Mouse (Mus musculus) megakaryocyte, embryonic 14.5 days (primary cell): Measurements from ENCODE around the gene Morn3. TPM values are rescaled to one million over a fixed set of nuclear protein-coding genes. Genes with fewer than 3 reads are reported as not detected.

ENCODE experiments used
- H3K27me3 ChIP-seq: replicated peaks from 2 replicates; pipeline ENCODE3; 2012; ENCODE audit warnings: inconsistent platforms
- H3K36me3 ChIP-seq: replicated peaks from 2 replicates; pipeline ENCODE3; 2012; ENCODE audit warnings: low read length, inconsistent platforms, mixed read lengths
- H3K4me1 ChIP-seq: 2 replicates; pipeline ENCODE4 v1.6.1; 2012; ENCODE audit warnings: inconsistent platforms
- H3K4me3 ChIP-seq: replicated peaks from 2 replicates; pipeline ENCODE3; 2012; ENCODE audit warnings: moderate library complexity, mild to moderate bottlenecking, inconsistent platforms
- H3K9me3 ChIP-seq: 2 replicates; pipeline ENCODE4 v1.6.1; 2012; ENCODE audit warnings: inconsistent platforms
- FLI1 ChIP-seq: IDR thresholded peaks from 2 replicates; pipeline ENCODE4 v1.6.1; 2012; ENCODE audit warnings: low read length, inconsistent platforms, mixed read lengths
- GATA1 ChIP-seq: IDR thresholded peaks from 3 replicates; pipeline ENCODE4 v1.6.1; 2012; ENCODE audit warnings: mixed read lengths, low read length, inconsistent platforms, borderline replicate concordance
- polyA plus RNA-seq: library from polyadenylated mRNA; stranded (reverse); fragments of >175 nt; gene quantifications from 2 replicates; pipeline ENCODE4 v1.2.3, GENCODE M21; 2012; ENCODE audit warnings: low replicate concordance; ENCODE audit not compliant: insufficient read depth

Morn3 gene
- polyA plus RNA-seq, 1 experiment, result not detected

DNA sequence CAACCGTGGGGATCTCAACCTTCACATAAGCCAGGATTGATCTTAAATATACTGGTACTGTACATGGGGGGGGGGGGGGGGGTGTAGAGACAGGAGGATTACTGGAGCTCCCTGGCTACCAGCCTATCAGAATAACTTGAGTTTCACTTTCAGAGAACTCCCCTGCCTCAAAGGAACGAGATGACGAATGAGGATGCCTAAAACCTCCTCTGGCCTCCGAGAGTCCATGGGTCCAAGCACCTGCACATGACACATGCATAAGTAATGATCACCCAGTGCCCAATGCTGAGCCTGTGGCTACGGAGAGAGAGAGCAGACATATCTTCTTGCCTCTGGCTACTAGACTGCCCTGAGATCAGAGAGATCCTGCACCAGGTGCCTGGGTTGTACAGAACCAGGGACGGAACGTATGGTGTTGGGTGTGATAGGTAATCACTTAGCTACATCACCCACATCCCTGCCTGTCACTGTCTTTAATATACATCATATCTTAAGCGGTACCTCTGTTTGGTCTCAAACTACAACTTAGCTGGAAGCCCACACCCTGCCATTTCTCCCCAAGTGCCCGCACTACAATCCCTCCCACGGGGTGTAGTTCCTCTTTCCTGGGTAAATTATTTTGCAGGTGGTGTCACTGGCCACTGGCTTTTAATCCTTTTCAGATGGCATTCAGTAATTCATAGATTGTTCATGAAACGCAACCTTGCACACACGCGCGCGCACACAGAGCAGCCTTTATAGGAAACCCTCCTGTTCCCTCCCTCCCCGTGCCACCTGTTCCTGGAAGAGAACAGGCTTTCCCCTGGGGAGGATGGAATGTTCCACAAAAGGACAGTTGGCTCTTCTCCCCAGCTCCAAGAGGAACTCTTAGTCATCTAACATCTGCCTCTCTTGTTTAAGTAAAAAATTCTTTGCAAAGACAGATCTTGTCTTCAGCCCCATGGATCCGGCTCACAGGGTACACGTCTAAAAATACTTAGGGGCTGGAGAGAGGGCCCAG lies 49.3 kb downstream of the Morn3 start:
- H3K4me1 ChIP-seq, result peaks cover 34% of the 10 kb centered on the region
- TF ChIP-seq GATA1, result no peak
- TF ChIP-seq FLI1, result no peak

DNA sequence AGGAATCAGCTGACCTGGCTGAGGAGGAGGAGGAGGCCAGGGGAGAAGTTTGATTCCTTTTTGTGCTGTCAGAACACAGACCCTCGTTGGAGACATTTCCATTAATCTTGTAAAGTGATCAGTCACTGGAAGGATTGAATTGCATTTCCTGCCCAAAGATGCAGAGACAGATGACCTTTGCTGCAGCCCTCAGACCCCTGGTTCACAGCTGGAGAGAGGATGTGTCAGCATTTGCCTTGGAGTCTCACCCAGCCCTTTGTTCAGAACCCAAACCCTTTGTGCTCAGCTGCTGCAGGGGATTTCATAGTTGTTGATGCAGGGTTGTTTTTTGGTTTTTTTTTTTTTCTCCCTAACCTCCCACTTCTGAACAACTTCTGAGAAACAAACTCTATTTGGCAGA lies 51.9 kb downstream of the Morn3 start:
- no peaks in the 10 kb centered on the region for H3K27me3 ChIP-seq
- peaks cover 43% of the 10 kb centered on the region for H3K4me1 ChIP-seq
- peaks cover 13% of the 10 kb centered on the region for H3K36me3 ChIP-seq
- no peaks in the 10 kb centered on the region for H3K9me3 ChIP-seq
- TF ChIP-seq GATA1, result no peak
- no peak for TF ChIP-seq FLI1
- no peak overlapping the region for H3K4me3 ChIP-seq

More for the DNA sequence above, 49.3 kb downstream of the Morn3 start:
- H3K36me3 ChIP-seq, result peaks cover 13% of the 10 kb centered on the region
- H3K9me3 ChIP-seq, result no peaks in the 10 kb centered on the region
- no peaks in the 10 kb centered on the region for H3K27me3 ChIP-seq
- no peak overlapping the region for H3K4me3 ChIP-seq

DNA sequence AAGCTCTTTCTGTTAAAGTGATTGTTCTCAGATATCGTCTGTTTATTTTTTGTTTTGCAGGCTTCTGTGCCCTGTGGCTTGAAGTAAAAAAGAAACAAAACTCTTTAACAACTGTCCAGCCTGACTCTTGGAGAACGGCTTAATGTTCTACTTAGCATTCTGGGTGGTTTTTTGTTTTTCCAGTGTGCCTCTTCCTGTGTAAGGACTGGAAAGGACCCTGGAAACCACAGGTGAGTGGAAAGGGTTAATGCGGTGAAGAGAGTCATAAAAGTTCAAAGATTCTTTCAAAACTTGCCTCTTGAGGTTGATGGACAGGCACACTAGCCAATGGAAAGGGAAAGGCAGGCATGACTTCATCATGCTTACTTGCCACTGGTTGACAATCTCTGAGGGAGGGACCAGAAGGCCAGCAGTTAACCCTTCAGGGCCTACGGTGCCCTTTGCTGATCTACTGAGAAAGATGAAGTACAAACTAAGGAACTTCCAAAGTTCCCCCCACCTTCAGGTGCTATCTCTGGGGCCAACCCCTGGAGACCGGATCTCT lies 52.4 kb downstream of the Morn3 start:
- H3K27me3 ChIP-seq, result no peaks in the 10 kb centered on the region
- peaks cover 13% of the 10 kb centered on the region for H3K36me3 ChIP-seq
- peak overlapping the region; percentile 86 for H3K4me3 ChIP-seq
- TF ChIP-seq FLI1 (no peak), GATA1 (no peak)
- no peaks in the 10 kb centered on the region for H3K9me3 ChIP-seq
- peaks cover 48% of the 10 kb centered on the region for H3K4me1 ChIP-seq

DNA sequence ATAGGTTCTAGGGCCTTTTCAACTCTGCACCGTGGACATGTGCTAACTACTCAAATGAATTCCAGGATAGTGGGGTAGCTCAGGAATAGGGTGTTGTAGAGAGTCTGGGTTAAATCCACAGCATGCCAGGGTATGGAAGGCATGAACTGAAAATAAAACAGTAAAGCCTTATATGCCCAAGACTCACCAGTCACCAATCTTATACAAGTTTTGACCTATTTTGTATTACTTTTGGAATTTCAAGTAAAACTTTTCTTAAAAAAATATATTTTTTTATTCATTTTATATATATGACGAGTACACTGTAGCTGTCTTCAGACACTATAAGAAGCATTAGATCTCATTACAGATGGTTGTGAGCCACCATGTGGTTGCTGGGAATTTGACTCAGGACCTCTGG lies 53.0 kb downstream of the Morn3 start:
- peaks cover 13% of the 10 kb centered on the region for H3K36me3 ChIP-seq
- TF ChIP-seq FLI1, result no peak
- no peak for TF ChIP-seq GATA1
- H3K4me3 ChIP-seq, result no peak overlapping the region
- H3K27me3 ChIP-seq, result no peaks in the 10 kb centered on the region
- H3K9me3 ChIP-seq, result no peaks in the 10 kb centered on the region
- peaks cover 48% of the 10 kb centered on the region for H3K4me1 ChIP-seq

DNA sequence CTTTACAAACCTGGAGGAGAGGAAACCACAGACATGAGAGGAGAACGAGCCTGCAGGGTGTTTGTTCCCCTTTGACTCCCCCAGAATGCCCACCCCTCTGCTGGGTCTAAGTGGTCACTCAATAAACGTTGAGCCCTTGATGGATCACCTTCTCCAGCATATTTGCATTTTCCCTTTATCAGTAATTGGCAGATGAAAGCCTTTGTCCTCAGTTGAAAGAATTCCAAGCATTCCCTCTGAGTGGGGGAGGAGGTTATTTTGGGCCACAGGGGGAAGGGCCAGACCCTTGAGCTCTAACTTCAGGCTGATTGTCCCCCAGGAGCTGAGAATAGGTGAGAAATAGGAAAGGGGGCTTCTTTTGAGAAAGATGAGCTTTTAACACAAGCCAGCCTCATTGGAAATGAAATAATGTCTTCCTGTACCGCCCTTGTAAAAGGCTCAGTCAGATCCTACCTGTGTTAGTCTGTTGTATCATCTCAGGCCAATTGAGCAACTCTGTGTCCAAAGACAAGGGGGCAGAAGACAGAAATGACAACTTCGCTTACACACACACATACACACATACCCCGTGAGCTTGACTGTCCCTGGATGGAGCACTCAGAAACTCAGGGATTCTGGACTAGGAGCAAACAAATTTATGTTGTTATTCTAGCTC lies 55.3 kb downstream of the Morn3 start:
- H3K4me3 ChIP-seq, result no peak overlapping the region

DNA sequence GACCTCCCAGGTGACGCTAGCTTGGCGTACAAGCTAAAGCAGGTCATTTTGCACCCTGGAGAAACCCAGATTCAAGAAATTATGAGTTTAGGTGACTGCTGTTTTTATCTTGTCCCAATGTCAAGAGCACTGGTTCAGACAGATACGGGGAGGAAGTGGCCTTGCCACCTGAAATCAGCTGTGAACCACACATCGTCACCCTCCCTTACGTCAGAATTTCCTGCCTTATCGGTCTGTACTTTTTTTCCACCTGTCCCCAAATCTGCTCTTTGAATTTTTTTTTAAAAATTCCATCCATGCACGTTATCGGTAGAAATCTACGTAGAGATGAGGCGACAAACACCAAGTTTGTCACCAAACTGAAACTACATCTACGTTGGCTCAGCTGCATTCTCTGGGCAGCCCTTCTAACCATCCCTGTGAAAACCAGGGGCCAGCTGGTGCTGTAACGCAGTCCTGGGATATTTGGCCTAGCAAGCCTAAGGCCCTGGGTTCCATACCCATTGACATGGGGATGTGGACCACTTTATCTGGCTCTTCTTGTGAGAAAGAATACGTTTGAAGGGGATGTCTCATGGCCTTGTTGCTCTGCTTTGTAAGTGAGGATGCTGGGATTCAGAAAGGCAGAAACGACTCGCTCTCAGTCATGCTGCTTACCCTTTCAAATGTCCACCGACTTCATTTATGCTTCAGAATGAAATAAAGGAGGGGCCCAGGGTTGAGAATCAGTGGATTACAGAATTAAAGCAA lies 56.2 kb downstream of the Morn3 start:
- no peaks in the 10 kb centered on the region for H3K9me3 ChIP-seq
- no peak for TF ChIP-seq FLI1
- TF ChIP-seq GATA1, result no peak
- peak overlapping the region; percentile 95 for H3K4me3 ChIP-seq
- H3K27me3 ChIP-seq, result no peaks in the 10 kb centered on the region
- H3K4me1 ChIP-seq, result peaks cover 62% of the 10 kb centered on the region
- H3K36me3 ChIP-seq, result peaks cover 4% of the 10 kb centered on the region

More for the DNA sequence above, 55.3 kb downstream of the Morn3 start:
- peaks cover 7% of the 10 kb centered on the region for H3K36me3 ChIP-seq
- peaks cover 55% of the 10 kb centered on the region for H3K4me1 ChIP-seq
- no peaks in the 10 kb centered on the region for H3K9me3 ChIP-seq
- no peaks in the 10 kb centered on the region for H3K27me3 ChIP-seq
- TF ChIP-seq FLI1, result no peak

DNA sequence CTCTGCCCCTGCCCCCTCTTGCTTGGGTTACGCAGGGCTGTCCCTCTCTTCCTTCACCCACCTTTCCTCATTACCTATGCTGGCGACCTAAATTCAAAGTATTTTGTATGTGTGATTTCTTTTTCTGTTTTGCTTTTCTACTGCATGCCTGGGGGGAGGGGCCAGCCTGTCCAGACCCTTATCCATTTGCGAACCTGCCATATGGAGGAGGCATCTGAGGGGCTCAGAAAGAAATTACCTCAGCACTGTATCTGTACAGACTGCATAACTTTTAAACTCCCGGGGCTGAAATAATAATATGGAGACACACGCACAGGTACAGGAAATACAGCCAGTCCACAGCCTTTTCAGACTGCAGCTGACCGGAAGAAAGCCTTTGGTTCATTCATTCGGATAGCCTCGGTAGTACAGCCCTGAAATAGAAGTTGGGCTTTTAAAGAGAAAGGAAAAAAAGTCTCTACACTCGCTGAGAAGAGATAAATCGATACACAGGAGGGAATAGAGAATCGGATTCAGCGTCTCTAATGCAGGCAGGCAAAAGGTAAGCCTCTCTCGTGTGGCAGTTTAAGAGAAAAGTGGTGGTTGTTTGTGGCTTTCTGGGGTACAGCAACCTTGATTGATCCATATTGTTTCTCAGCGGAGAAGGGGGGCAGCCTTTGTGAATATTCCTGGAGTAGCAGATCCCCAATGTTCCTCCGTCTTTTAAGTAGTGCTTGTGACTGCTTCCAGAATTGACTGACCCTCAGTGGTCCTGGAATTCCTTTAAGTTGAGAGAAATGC lies 57.1 kb downstream of the Morn3 start, which contains the start of gene Kdm2b:
Kdm2b (minus strand) TSS at position 273 of the 780 bp plus-strand sequence.
- Histone ChIP-seq H3K27me3 (no peaks in the 10 kb centered on the region), H3K4me1 (peaks cover 67% of the 10 kb centered on the region), H3K4me3 (peak within 1 kb of the TSS; percentile 95), H3K9me3 (no peaks in the 10 kb centered on the region), H3K36me3 (peaks cover 8% of the 10 kb centered on the region)
- TF ChIP-seq FLI1, result no peak

DNA sequence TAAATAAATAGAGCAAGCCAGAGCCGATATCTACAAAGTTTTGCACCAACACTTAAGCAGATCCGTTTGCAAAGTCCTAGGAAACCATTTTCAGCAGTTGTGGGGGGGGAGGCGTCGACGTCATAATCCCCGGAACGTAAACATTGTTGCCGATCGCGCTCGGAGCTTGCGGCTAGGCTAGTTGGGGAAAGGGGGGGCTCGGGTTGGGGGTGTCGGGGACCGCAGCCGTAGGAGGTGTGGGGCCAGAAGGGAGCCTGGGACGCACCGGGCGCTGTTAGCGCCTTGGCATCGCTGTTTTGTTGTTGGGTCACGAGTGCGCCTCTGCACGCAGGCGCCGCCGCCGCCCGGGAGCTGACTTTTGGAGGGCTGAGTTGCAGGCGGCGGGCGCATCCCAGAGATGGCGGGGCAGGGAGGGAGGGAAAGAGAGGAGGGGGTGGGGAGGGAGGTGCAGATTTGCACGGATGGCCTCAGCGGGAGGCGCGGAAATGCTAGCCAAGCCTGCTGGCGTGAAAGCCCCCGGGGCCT lies 57.8 kb downstream of the Morn3 start:
- H3K9me3 ChIP-seq, result no peaks in the 10 kb centered on the region
- H3K4me3 ChIP-seq, result peak overlapping the region; percentile 95
- H3K27me3 ChIP-seq, result no peaks in the 10 kb centered on the region
- peaks cover 15% of the 10 kb centered on the region for H3K36me3 ChIP-seq
- TF ChIP-seq GATA1 (no peak), FLI1 (no peak)
- H3K4me1 ChIP-seq, result peaks cover 67% of the 10 kb centered on the region
